Mouse (Mus musculus) cerebellum, adult 2 months (tissue): ENCODE results near the gene Wdr25.

Experiments used
- CTCF ChIP-seq: fragments of 200-500 bp; IDR thresholded peaks from 2 replicates; pipeline ENCODE4 v1.5.1; 2011; ENCODE audit warnings: low read depth, mild to moderate bottlenecking, control low read depth, low read length, moderate library complexity, borderline replicate concordance; ENCODE audit not compliant: insufficient read depth
- POLR2A ChIP-seq: fragments of 200-500 bp; IDR thresholded peaks from 2 replicates; pipeline ENCODE4 v1.6.1; 2011; ENCODE audit warnings: low read length, control low read depth, borderline replicate concordance; ENCODE audit not compliant: insufficient read depth

DNA sequence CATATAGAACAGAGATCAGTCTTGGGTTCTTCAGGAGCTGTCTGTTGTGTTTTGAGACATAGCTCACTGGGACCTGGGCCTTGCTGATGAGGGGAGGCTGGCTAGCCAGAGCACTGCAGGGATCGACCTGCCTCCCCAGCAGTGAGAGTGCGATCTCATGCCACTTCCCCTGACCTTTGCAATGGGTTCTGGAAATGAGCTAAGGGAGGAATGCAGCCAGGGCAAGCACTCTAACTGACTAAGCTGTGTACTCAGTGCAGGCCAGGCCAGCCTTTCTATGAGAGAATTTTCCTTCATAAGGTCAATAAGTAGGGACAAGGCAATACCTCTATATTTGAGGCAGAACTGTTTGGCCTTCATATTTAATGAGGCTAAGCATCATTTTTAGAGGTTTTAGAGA lies 99.6 kb downstream of the Wdr25 start:
- no peak for TF ChIP-seq POLR2A
- TF ChIP-seq CTCF = no peak
